Mouse (Mus musculus): ENCODE measurements around the gene Ddit4l. TPM values are rescaled to one million over a fixed set of nuclear protein-coding genes. Genes with fewer than 3 reads are reported as not detected.
"Not testable (repeated sequence)": the region's sequence is repeated elsewhere in the genome, so short reads cannot be mapped to it uniquely, and the experiment has no call there.

Ddit4l gene
- 100 to 1,000 TPM; 128 to 139 TPM for total RNA-seq (2021)
- long read RNA-seq, experiment 1, transcript Ddit4l-201 (3 exons, 2,722 nt) = major isoform, 646 of 680 reads
- long read RNA-seq, experiment 1, partial matches to known transcripts = 7 of 680 reads
- long read RNA-seq, experiment 1, other reads (novel, unspliced or antisense) = 25 of 680 reads
- long read RNA-seq, experiment 2, transcript Ddit4l-201 (3 exons, 2,722 nt) = major isoform, 958 of 1,003 reads
- long read RNA-seq, experiment 2, transcript Ddit4l-202 (2 exons, 446 nt) = minor isoform, 10 of 1,003 reads
- long read RNA-seq, experiment 2, partial matches to known transcripts = 28 of 1,003 reads
- long read RNA-seq, experiment 2, other reads (novel, unspliced or antisense) = 7 of 1,003 reads

DNA sequence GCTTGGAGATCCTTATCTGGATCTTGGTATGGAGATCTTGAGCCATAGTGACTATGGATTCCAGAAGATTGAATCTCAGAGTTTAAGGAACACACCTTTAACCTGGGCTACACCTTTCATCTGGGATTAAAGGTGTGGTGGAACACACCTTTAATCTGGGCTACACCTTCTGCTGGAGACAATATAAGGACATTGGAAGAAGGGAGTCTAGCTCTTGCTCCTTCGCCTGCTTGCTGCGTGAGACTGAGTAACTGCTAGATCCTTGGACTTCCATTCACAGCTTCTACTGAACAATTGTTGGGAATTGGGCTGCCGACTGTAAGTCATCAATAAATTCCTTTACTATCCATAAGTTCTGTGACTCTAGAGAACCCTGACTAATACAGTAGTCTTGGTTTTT lies at the start of gene Ddit4l:
Gene Ddit4l (plus strand): TSS at position 301 of the 400 bp plus-strand sequence.
- intact Hi-C loops (cut with DNase I); DNase-seq: not testable (repeated sequence)

DNA sequence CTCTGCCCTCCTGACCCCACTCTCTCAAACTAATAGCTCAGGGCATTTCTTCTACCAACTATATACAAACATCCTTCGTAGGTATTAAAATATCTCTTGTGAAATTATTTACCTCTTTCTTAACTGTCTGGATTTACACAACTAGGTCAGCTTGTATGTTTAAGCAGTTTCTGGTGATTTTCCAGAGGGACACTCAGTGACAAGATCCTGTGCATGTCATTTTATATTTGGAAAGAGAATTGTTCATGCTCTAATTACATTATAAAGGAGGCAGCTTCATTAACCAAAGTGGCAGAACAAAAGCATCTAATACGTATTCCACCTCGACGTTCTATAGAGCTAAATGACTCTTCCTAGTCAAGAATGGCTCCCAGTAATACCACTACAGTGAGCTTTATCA lies 45.3 kb upstream of the Ddit4l start:
- no peak for DNase-seq
- intact Hi-C loops (cut with DNase I) = no loop called here

DNA sequence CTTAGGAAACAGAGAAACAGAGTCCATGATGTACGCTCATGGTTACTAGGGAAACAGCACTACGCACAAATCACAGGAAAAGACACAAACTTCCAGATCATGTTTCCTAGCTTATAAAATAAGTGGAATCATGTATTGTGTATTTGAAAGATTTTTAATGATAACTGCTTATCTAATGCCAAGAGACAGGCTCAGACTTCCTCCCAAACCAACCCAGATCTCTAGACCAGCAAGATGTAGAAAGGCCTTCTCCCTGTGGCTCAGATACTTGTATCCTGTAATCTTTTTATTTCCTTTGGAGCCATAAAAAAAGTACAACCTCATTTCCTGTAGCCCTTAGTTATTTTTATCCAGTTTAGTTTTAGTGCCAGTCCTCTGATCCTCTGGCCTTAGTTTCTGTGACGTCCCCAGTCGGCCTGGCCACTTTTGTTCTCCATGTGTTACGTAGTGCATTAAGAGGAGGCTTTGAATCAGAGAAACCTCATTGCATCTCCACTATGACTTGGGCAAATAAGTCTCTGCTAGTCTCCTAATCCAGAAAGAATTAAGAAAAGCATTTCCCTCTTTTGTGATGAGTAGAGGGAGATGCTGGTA lies 34.9 kb upstream of the Ddit4l start:
- intact Hi-C loops (cut with DNase I) = no loop called here
- no peak for DNase-seq

DNA sequence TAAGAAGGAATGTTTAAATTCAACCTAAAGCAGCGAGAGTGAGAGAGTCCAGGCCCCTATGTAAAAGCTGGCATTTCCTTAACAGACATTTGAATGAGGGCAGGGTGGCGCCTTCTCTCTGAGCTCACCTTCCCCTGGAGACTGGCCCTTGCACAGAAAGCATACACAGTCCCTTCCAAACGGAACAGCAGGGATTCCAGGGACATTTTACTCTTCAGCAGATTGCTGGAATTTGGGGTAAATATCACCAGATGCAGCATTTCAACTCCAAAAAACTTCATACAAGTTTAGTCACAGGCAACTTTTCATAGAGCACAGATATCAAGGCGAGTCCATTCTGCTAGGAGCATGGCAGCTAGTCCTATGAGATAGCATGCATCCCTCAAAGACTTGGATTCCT lies 31.6 kb upstream of the Ddit4l start:
- intact Hi-C loops (cut with DNase I) = no loop called here
- no peak for DNase-seq

DNA sequence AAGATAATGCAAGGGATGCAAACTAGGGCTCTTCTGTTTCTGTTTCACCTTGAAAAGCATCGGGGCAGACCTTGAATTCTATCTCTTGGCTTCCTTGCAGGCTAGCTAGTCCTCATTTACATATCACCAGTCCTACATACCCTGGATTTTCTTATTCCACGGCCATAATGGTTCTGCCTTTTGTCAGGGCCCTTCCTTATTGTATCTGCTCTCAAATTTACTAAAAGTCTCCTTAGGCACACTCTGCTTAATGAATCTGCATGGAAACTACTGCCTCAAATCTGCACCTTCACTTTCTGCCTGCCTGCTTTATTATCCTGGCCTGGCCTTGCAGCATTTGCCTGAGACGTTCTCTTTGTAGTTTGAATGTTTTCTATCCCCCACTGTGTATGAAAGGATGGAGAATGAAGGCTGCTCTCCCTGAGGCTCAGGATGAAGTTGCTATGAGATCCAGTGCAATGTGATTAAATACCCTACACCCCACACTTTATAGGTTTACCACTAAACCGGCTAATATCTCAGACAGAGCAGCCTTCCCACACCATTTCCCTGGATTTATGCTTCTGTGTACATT lies 27.0 kb upstream of the Ddit4l start:
- DNase-seq = no peak
- intact Hi-C loops (cut with DNase I) = no loop called here

DNA sequence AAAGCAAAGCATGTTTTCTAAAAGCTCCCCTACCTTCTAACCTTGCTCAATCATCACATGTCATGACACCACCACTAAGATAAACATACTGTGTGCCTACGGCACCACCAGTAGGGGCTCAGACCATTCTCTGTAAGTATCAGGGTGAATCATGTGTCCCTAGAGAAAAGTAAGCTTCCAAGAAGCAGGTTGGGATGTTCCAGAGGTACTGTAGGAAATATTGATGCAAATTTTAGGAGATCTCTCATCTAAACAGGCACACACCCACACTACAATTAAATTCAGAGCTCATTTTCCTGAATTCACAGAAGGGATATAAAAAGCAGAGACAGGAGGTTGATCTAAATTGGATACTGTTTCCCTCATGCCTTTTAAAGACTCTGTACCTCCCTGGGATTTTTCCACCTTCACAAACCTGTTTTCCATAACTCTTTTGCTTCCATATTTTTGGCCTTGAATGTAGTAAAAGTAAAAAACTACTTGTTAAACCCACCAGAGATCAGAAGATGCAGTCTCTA lies 12.4 kb upstream of the Ddit4l start:
- intact Hi-C loops (cut with DNase I) = no loop called here
- no peak for DNase-seq

DNA sequence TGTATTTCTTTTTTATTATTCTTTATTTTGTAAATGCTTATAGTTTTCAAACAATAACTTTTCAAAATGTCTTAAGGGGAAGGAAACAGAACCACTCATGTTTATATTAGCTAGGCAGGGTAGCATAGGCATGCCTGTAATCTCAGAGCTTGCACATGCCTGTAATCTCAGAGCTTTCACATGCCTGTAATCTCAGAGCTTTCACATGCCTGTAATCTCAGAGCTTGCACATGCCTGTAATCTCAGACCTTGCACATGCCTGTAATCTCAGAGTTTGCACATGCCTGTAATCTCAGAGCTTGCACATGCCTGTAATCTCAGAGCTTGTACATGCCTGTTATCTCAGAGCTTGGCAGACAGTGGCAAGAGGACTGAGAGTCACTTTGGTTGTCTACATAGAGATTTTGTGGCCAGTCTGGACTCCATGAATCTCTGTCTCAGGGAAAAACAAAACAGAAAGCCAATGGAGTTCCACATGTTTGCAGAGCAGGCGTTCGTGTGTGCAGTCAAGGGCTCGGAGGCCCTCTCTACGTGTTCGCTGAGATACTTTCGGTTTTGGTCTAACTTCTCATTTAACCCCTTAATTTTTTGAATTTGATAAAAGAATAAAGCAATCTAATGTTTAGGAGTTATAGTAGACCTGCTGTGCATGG lies 10.8 kb upstream of the Ddit4l start:
- intact Hi-C loops (cut with DNase I) = no loop called here
- no peak for DNase-seq

- no peak for DNase-seq
- intact Hi-C loops (cut with DNase I) = no loop called here
Measured at GRCm38 (mm10) chr3:137611110-137611857, 10.1 kb upstream of the Ddit4l start.

DNA sequence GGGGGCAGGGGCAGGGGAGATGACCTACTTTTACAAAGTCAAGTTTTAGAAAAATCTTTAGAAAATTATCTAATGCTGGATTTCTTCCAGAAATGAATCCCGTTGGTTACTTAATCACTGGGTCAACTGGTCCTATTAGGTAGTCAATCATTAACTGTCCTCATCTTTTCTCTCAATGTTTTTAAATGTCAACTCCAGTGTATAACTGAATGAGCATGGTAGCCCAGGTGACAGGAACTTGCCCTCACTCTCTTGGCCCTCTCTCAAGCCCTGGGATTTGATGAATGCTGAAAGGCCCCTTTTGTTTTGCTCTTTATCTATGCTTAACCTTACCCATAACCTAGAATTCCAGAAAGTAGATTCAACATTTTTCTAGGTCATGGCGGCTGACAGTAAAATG lies 9.4 kb upstream of the Ddit4l start:
- DNase-seq = no peak
- intact Hi-C loops (cut with DNase I) = no loop called here

GRCm38 (mm10) chr3:137620540-137620939 lies 872 bp upstream of the Ddit4l start:
- no peak for DNase-seq
- intact Hi-C loops (cut with DNase I) = no loop called here

GRCm38 (mm10) chr3:137622091-137622490 lies 679 bp downstream of the Ddit4l start:
- no peak for DNase-seq

GRCm38 (mm10) chr3:137622895-137623580 lies 1.6 kb downstream of the Ddit4l start:
- intact Hi-C loops (cut with DNase I) = no loop called here
- peak in 1 of 2 experiments; percentile 7 for DNase-seq

More at GRCm38 (mm10) chr3:137622091-137622490, 679 bp downstream of the Ddit4l start:
- intact Hi-C loops (cut with DNase I) = no loop called here

GRCm38 (mm10) chr3:137623581-137624362 lies 2.4 kb downstream of the Ddit4l start:
- intact Hi-C loops (cut with DNase I) = loop anchor here (2.0 kb wide), 1 partner anchor 61 kb away; no protein-coding TSS in a partner anchor
- DNase-seq = peak; percentile 72 to 78

DNA sequence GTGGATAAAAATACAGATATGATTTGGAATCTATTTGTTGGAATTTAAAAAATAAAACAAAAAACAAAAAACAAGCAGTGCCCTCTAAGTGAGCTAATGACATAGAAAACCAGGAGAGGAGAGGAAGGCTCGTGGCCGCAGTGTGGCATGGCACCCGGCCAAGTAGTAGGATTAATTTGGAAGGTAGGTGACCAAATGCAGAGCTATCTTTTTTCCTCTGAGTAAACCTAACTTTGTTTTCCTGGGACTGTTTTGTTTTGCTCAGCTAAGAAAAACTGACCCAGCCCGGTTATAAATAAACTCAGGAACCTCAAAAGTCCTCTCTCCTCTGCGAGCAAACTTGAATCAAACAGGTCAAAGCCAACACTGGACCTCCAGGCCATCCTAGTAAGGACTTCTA lies 3.6 kb downstream of the Ddit4l start:
- intact Hi-C loops (cut with DNase I) = loop anchor here (2.0 kb wide), 1 partner anchor 62 kb away; no protein-coding TSS in a partner anchor
- peak in 1 of 2 experiments; percentile 55 for DNase-seq

- intact Hi-C loops (cut with DNase I) = no loop called here
- DNase-seq = no peak
Measured at GRCm38 (mm10) chr3:137633726-137634125, 12.3 kb downstream of the Ddit4l start.

GRCm38 (mm10) chr3:137636571-137636970 lies 15.2 kb downstream of the Ddit4l start:
- DNase-seq = no peak
- intact Hi-C loops (cut with DNase I) = no loop called here

DNA sequence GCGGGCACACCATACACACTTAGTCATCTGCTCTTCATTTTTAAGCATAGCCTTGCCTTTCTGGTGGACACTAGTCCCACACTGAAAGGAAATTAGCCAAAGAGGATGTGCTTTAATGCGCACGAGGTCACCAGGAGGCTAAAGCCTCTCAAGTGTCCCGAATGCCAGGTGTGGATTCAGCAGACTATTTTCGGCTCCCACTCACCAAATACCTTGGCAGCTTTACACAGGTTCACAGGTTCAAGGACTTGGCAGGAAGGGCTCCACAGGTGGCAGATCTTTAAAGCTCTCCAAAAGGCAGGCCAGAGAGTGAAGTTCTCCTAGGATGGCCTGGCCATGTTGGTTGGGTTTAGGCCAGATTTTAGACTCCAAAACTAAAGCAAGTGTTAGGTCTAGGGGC lies 19.8 kb downstream of the Ddit4l start:
- peak in 1 of 2 experiments; percentile 23 for DNase-seq
- intact Hi-C loops (cut with DNase I) = loop anchor here (10.0 kb wide), 1 partner anchor 114 kb away; no protein-coding TSS in a partner anchor

- intact Hi-C loops (cut with DNase I) = loop anchor here (10.0 kb wide), 1 partner anchor 113 kb away; no protein-coding TSS in a partner anchor
- DNase-seq = no peak
Measured at GRCm38 (mm10) chr3:137642137-137642536, 20.7 kb downstream of the Ddit4l start.

GRCm38 (mm10) chr3:137642568-137642967 lies 21.2 kb downstream of the Ddit4l start:
- intact Hi-C loops (cut with DNase I) = loop anchor here (10.0 kb wide), 1 partner anchor 112 kb away; no protein-coding TSS in a partner anchor
- no peak for DNase-seq

Data from gastrocnemius, postnatal 36 days (tissue).